Mouse (Mus musculus): ENCODE results near the gene 1110051M20Rik.

Gene 1110051M20Rik

GRCm38 (mm10) chr2:91306589-91306988, 137.9 kb downstream of the 1110051M20Rik start:
- no peak for DNase-seq (ENCODE audit: low read depth, low spot score)

DNA sequence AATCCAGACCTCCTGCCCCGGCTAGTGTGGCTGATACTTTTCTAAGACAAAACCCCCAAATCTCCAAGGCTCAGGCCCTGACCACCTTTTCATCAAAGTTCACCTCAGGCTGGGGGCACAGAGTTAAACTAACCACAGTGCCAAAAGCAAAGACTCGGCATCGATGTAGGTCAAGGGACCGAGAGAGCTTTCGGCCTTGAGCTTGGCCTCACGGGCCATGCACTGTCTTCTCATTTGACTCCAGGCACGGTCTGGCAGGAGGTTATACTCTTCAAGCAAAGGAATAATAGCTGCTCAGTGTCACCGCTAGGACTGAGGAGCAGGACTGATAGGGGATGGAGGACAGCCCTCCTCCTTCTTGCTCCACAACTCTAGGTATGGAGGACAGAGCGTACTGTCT, 138.6 kb downstream of the 1110051M20Rik start:
- no peak for DNase-seq (ENCODE audit: low read depth, low spot score)

- no peak for DNase-seq (ENCODE audit: low read depth, low spot score)
Observed at GRCm38 (mm10) chr2:91302845-91303244, 141.7 kb downstream of the 1110051M20Rik start.

GRCm38 (mm10) chr2:91301836-91302235, 142.7 kb downstream of the 1110051M20Rik start:
- DNase-seq (ENCODE audit: low read depth, low spot score) = no peak

DNA sequence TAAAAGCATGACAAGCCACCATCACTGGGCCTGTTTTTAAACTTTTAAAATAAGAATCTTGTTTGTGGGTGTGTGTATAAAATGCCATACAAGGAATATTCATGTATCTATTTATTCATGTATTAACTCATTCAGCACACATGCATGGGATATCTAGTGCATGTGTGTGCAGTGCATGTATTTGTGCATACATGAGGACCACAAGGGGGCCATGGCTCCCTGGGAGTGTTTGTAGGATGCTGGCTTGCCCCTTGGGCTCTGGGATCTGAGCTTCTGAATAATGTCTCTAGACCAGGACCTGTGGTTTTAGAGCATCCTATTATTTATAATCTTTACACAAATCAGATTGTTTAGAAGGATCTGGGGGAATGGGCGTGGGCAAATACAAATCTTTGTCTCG, 143.7 kb downstream of the 1110051M20Rik start:
- no peak for DNase-seq (ENCODE audit: low read depth, low spot score)

GRCm38 (mm10) chr2:91299156-91299555, 145.3 kb downstream of the 1110051M20Rik start:
- DNase-seq (ENCODE audit: low read depth, low spot score) = no peak

DNA sequence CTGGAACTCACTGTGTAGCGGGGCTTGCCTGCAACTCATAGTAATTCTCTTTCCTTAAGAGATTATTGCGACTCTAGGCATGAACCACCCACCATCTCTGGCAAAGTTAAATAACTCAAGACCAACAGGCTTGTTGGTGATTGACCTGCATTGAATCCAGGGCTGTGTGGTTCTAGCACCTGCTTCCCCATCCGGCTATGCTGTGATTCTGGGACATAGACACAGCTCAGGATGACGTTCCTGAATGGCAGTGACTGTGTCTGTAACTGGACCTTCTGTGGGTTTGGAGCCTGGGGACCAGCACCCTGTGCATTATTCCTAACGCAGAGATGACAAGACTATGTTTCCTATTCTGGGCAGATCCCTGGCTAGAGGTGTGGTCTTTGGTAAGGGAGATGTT, 148.6 kb downstream of the 1110051M20Rik start:
- no peak for DNase-seq (ENCODE audit: low read depth, low spot score)

- DNase-seq (ENCODE audit: low read depth, low spot score) = no peak
Observed at GRCm38 (mm10) chr2:91294226-91294625, 150.3 kb downstream of the 1110051M20Rik start.

DNA sequence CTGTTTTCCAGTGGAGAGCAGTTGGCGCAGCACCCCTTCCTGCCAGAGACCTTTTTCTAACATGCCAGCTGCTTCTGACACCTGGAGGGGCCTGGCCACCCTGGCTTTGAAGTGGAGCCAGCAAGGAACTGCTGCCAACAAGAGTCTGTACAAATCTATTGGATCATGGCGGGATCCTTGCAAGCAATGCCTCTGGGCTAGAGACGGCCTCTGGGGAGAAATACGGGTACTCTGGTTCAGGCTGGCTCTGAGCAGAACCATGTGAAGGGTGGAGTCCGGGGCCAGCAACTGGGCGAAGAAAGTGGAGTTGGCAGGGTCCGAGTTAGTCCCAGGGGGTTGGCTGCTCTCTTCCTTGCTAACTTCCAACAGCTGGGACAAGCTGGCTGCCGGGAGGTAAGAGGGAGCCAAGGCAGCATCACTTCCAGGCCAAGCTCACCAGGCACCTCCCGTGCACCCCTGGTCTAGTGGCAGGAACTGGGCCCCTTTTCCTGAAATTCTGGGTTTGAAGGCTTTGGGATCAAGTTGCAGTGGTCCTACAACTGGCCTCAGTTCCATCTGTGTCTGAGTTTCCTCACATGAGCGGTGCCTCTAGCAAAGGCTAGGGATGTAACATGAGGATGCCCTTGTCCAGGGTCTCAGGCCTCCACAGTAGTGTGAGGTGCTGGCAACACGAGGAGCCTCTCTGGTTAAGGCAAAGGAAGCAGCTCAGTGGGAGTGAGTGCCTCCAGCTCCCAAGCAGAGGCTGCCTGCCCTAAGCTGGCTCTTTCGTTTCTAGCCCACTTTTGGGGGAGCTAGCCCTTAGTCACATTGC, 153.1 kb downstream of the 1110051M20Rik start:
- no peak for DNase-seq (ENCODE audit: low read depth, low spot score)

DNA sequence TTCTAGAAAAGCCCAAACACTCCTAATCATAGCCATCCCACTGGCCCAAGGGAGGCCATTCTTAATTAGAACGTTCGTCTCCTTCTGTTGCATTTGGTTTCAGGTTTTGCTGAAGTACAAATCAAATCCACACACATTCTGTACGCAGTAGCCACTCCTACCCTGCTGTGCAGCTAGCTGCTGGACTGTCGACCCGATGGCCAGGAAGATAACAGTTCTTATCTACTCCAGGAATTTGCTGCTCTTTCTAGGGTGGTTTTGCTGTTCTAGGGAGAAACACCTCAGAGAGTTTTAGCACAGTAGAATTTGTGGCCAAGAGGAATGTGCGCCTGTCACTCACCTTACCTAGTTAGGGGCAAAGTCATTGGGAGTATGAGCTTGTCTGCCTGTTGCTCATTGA, 156.9 kb downstream of the 1110051M20Rik start:
- DNase-seq (ENCODE audit: low read depth, low spot score) = no peak

DNA sequence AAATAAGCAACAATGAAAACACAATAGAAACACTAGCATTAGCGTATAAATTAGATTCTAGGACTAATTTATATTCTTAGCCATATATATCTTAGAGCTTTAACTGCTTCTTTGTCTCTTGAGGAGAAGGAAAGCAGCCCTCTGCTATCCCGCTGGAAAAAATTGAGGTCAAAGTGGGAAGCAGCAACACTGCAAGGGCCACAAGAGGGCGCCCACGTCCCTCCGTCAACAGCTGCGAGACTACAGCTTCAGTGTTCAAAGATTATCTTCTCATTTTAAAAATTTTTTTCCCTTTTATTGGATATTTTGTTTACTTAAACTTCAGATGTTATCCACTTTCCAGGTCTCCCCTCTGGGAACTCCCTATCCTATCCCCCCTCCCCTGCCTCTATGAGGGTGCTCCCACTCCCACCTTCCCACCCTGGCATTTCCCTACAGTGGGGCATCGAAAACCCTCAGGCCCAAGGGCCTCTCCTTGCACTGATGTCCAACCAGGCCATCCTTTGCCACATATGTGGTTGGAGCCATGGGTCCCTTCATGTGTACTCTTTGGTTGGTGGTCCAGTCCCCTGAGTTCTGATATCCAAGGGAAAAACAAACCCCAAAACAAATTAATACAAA, 158.5 kb downstream of the 1110051M20Rik start:
- no peak for DNase-seq (ENCODE audit: low read depth, low spot score)

- no peak for DNase-seq (ENCODE audit: low read depth, low spot score)
Observed at GRCm38 (mm10) chr2:91284375-91285199, 159.9 kb downstream of the 1110051M20Rik start.

- no peak for DNase-seq (ENCODE audit: low read depth, low spot score)
Observed at GRCm38 (mm10) chr2:91283972-91284371, 160.5 kb downstream of the 1110051M20Rik start.

GRCm38 (mm10) chr2:91281366-91281765, 163.1 kb downstream of the 1110051M20Rik start:
- DNase-seq (ENCODE audit: low read depth, low spot score) = no peak

DNA sequence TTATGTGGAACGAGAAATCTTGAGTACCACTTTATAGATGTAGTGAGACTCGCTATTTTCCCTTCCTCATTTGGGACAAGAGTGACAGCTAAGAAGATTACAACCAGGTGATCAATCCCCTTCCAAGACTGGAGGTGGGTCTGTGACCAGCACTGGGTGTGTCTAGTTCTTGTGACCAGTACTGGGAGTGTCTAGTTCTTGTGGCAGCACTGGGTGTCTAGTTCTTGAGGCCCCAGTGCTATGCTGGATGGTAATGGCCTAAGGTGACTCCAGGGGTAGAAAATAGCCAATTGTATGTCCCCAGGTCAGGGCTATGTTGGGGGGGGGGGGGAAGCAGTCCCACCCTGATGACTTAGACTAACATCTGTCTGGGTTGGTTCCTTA, 165.1 kb downstream of the 1110051M20Rik start:
- no peak for DNase-seq (ENCODE audit: low read depth, low spot score)

DNA sequence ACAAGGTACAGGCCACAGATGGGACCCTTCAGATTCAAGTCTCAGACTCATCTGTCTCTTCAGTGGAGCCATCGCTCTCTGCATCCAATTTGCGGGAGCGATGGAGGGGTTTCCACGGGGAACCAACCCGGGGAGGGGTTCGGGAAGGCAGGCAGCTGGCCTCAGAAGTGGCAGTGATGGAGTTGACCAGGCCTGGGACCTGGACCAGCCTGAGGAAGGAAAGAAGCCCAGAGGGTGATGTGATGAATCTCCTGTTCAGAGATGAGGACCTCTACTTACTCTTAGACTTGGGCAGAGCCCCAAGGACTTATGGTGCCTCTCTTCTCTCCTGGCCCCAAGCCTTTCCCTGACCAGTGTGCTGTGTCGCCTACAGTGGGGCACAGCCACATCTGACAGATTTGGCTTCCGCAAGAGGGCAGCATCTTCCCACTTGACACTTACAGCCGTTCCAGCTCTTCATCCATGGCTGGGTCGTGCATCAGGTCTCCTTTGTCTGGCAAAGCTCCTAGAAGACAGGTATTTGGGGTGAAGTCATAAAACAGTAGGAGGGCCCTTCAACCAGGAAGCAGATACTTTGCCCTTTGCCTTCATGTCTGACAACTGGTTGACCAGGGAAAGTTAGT, 165.6 kb downstream of the 1110051M20Rik start:
- DNase-seq (ENCODE audit: low read depth, low spot score) = no peak

GRCm38 (mm10) chr2:91269687-91270133, 174.8 kb downstream of the 1110051M20Rik start:
- no peak for DNase-seq (ENCODE audit: low read depth, low spot score)

- no peak for DNase-seq (ENCODE audit: low read depth, low spot score)
Observed at GRCm38 (mm10) chr2:91268706-91269105, 175.8 kb downstream of the 1110051M20Rik start.

- no peak for DNase-seq (ENCODE audit: low read depth, low spot score)
Observed at GRCm38 (mm10) chr2:91268042-91268441, 176.5 kb downstream of the 1110051M20Rik start.

DNA sequence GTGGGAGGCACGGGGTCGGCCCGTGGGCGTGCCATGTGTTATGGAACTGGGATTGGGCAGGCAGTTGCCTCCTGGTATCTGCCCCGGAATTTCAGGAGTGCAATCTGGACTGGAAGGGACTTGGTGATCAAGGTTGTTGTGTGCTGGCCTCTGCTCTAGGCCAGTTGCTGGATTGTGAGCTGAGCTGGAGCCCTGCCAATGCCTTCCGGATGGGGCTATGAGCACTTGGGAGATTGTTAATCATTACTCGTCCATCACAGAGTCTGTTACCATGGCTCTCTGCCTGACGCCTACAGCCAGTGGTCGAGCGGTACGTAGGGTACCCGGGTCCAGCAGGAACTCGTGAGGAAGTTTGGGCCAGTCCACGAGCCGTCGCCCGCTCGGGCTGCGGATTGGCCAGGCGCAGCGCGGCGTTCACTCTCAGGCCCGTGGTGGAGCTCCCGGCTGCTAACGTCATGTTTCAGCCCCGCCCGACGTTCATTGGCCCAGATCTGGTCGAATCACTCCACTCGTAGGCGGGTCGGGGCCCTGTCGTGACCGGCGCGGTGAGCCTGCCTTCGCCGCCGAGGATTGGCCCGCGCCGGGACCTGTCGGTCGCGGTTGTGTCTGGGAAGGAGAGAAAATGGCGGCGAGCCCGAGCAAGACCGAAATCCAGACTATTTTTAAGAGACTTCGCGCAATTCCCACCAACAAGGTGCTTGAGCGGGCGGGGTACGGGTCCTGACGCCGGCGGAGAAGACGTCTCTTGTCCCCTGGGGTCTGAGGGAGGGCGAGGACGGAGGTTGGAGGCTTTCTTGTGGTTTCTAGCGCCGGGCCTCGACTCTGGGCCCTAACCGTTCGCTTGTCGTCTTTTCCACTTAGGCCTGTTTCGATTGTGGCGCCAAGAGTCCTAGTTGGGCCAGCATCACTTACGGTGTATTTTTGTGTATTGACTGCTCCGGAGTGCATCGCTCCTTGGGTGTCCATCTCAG, 179.5 kb downstream of the 1110051M20Rik start, which contains the start of gene Arfgap2:
TSS of gene Arfgap2 (plus strand) at position 264 of the 971 bp plus-strand sequence.
- DNase-seq (ENCODE audit: low read depth, low spot score) = peak; percentile 97
